8 mouse cellular contexts compared by ENCODE assay signal in the genomic region with DNA sequence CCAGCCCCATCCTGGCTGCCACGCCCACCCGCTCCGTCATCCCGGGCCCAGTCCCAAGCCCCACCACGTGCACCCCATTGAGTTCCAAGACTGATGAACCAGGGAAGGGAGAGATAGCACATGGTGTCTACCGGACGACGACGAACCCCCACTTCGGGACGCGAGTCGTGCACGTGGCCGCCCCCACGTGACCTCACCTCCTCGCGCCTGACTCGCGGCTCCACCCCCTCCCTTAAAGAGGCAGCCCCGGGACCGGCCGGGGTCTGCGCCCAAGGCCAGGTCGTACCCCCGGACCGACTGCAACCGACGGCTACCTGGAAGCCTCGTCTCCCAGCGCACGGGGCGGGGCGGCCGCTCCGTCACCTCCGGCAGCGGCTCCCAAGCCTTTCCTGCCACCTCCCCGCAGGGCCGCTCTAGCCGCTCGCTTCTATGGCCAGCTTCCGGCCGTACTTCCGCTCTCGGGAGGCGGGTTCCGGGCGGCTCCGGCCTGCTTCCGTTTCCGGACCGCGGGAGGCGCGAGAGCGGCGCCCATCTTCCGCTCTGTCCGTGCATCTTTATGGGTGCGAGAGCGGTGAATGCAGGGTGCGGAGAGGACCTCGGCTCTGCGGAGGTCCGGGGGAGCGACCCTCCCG. TPM values are rescaled to one million over a fixed set of nuclear protein-coding genes. Genes with fewer than 3 reads are reported as not detected.
A peak's percentile ranks its signal among the peaks of the same experiment; 100 is the strongest.
DNase-seq lines count a peak whose midpoint lies in the region; ATAC-seq and TF ChIP-seq lines count a peak whose summit lies in the region.

Gene Cops7a, minus strand, starts transcription at position 451 of the 632 bp plus-strand sequence.

- peaks cover 42% of the 10 kb centered on the region for H3K36me3 ChIP-seq in hindbrain, embryonic 10.5 days
- H3K36me3 ChIP-seq in lung, postnatal 0 days (ENCODE audit: insufficient read depth, low read length) = 0 out of 2 replicates have a peak, but pooled peaks cover 8% of the 10 kb centered on the region

- DNase-seq in MEL-GATA-1-ER (ENCODE audit: extremely low read depth, low read depth) = peak; percentile 85
- peak; percentile 95 for DNase-seq in cerebellum, adult 8-10 months
- DNase-seq in hindbrain, embryonic 10.5 days (ENCODE audit: low spot score) = peak; percentile 97
- DNase-seq in layer of hippocampus, adult 9-11 months = peak; percentile 94
- peak; percentile 97 for DNase-seq in lung, postnatal 0 days (ENCODE audit: low spot score)
- peak; percentile 95 for DNase-seq in ovary, postnatal 14 days (ENCODE audit: low spot score)
- DNase-seq in thymus, postnatal 14 days = peak; percentile 98

- peak; percentile 97 for ATAC-seq in frontal cortex, adult (ENCODE audit: low TSS enrichment)
- peak; percentile 97 for ATAC-seq in lung, postnatal 0 days

- under 1% methylated on average over 68 of the region's 68 CpGs for WGBS in hindbrain, embryonic 10.5 days
- under 1% methylated on average over 67 of the region's 68 CpGs for WGBS in lung, postnatal 0 days

- peak within 1 kb of the TSS; percentile 87 for H3K9ac ChIP-seq in lung, postnatal 0 days (replicated peaks; ENCODE audit: low read depth)

- H3K4me1 ChIP-seq in hindbrain, embryonic 10.5 days (replicated peaks) = peaks cover 22% of the 10 kb centered on the region
- H3K4me1 ChIP-seq in lung, postnatal 0 days (ENCODE audit: insufficient read depth, low read depth, low read length) = peaks cover 5% of the 10 kb centered on the region

- H3K27ac ChIP-seq in hindbrain, embryonic 10.5 days = peak within 1 kb of the TSS; percentile 97
- peak within 1 kb of the TSS; percentile 89 for H3K27ac ChIP-seq in lung, postnatal 0 days (ENCODE audit: low read length)

- 0 out of 2 replicates have a peak, but pooled peaks have one; percentile 12 for TF ChIP-seq CTCF in lung, postnatal 0 days (IDR thresholded peaks at IDR 0.05)

- H3K27me3 ChIP-seq in hindbrain, embryonic 10.5 days (ENCODE audit: insufficient read depth, poor library complexity, severe bottlenecking) = no peaks in the 10 kb centered on the region
- H3K27me3 ChIP-seq in lung, postnatal 0 days (replicated peaks; ENCODE audit: insufficient read depth, low read length) = no peaks in the 10 kb centered on the region

- H3K4me2 ChIP-seq in lung, postnatal 0 days (replicated peaks; ENCODE audit: low read depth, low read length) = peak within 1 kb of the TSS; percentile 82

- H3K4me3 ChIP-seq in hindbrain, embryonic 10.5 days = peak within 1 kb of the TSS; percentile 83
- peak within 1 kb of the TSS; percentile 84 for H3K4me3 ChIP-seq in lung, postnatal 0 days (ENCODE audit: low read depth, low read length)

- no peak for TF ChIP-seq EP300 in lung, postnatal 0 days (IDR thresholded peaks at IDR 0.05)

- peaks cover 5% of the 10 kb centered on the region for H3K9me3 ChIP-seq in hindbrain, embryonic 10.5 days
- H3K9me3 ChIP-seq in lung, postnatal 0 days (ENCODE audit: low read length) = no peaks in the 10 kb centered on the region

RNA-seq across cellular contexts. Expression of gene Cops7a, which starts in this region (rescaled TPM):
- polyA plus RNA-seq in hindbrain, embryonic 10.5 days (2016; fragmentation: Nextera tagmentation; extraction: Ambion mirVana) = 130 and 138 TPM in 2 replicates
- 112 and 118 TPM in 2 replicates for polyA plus RNA-seq in lung, postnatal 0 days (2015; fragmentation: Nextera tagmentation; extraction: Ambion mirVana)

Comparison
In these comparisons a context has a peak if more than half of its experiments do, and no peak if none do; other contexts are left out.
1. Peak in every context shown above with its lines: DNase-seq, ATAC-seq, H3K4me3 ChIP-seq and H3K27ac ChIP-seq.